Mouse (Mus musculus) embryo, embryonic 10.5 days (tissue): Measurements from ENCODE around the gene Ugt1a9.
A peak's percentile ranks its signal among the peaks of the same experiment; 100 is the strongest.
"Not testable (repeated sequence)": the region's sequence is repeated elsewhere in the genome, so short reads cannot be mapped to it uniquely, and the experiment has no call there.

ENCODE experiments used
- DNase-seq: peaks from one replicate; pipeline ENCODE4 v3.0.0-alpha.2; 2015; ENCODE audit warnings: low spot score

The Ugt1a9 gene

GRCm38 (mm10) chr1:88070495-88070894, at the start of gene Ugt1a9:
Gene Ugt1a9 (plus strand): TSS chr1:88070800.
- DNase-seq = no peak

DNA sequence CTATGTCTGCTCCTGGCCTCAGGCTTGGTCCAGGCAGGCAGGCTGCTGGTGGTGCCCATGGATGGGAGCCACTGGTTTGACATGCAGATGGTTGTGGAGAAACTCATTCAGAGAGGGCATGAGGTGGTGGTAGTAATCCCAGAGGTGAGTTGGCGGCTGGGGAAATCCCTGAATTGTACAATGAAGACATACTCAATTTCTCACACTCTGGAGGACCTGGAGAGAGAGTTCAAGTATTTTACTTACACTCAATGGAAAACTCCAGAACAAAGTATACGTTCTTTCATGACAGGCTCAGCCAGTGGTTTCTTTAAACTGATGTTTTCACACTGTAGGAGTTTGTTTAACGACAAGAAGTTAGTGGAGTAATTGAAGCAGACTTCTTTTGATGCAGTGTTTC, 45.4 kb upstream of the Ugt1a9 start:
- DNase-seq = not testable (repeated sequence)

GRCm38 (mm10) chr1:88043044-88043443, 27.6 kb upstream of the Ugt1a9 start:
- DNase-seq = not testable (repeated sequence)

- DNase-seq = not testable (repeated sequence)
Measured at GRCm38 (mm10) chr1:88044832-88045437, 25.7 kb upstream of the Ugt1a9 start.

- not testable (repeated sequence) for DNase-seq
Measured at GRCm38 (mm10) chr1:88047408-88047807, 23.2 kb upstream of the Ugt1a9 start.

- no peak for DNase-seq
Measured at GRCm38 (mm10) chr1:88055088-88055487, 15.5 kb upstream of the Ugt1a9 start, which contains the start of gene Ugt1a10. Gene Ugt1a10 (plus strand): TSS chr1:88055388.

GRCm38 (mm10) chr1:88066472-88067102, 4.0 kb upstream of the Ugt1a9 start:
- DNase-seq = not testable (repeated sequence)

GRCm38 (mm10) chr1:88070902-88071301, 302 bp downstream of the Ugt1a9 start:
- DNase-seq = no peak

DNA sequence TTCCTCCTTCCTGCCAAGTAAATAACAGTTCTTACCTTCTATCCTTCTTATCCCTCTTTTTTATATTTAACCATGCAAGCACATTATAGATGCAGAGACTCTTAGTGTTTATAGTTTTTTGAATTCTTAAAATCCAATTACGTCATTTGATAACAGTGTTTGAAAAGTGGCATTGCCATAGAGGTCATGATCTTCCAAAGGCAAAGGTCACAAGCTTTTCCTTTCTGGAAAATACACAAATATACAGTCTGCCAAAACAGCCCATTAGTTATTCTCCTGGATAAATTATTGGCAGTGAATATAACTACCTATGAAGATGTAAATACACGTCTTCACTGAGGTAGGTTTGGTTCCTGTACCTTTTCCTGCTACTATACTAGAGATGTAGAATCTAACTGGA, 3.9 kb downstream of the Ugt1a9 start:
- DNase-seq = no peak

- no peak for DNase-seq
Measured at GRCm38 (mm10) chr1:88077128-88077527, 6.5 kb downstream of the Ugt1a9 start.

GRCm38 (mm10) chr1:88081670-88082069, 11.1 kb downstream of the Ugt1a9 start:
- DNase-seq = no peak

GRCm38 (mm10) chr1:88086125-88086524, 15.5 kb downstream of the Ugt1a9 start:
- DNase-seq = no peak

GRCm38 (mm10) chr1:88087513-88087912, 16.9 kb downstream of the Ugt1a9 start, which contains the start of gene Ugt1a8:
Gene Ugt1a8 (plus strand): TSS chr1:88087813.
- no peak for DNase-seq

DNA sequence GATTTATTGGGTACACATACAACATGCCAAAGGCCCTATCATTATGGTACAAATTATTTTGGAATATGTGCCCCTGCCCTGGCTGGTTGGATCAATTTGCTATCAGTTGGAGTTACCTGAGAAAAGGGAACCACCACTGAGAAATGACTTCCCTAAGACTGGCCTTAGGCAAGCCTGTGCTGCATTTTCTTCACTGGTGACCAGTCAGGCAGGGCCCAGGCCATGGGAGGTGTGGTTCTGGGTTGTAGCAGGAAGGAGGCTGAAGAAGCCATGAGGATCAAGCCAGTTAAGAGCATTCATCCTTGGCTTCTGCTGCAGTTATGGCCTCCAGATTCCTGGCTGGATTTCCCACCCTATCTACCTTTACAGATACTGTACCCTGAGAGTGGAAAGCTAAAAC, 21.7 kb downstream of the Ugt1a9 start:
- DNase-seq = no peak

GRCm38 (mm10) chr1:88094270-88094676, 23.7 kb downstream of the Ugt1a9 start:
- peak; percentile 4 for DNase-seq

GRCm38 (mm10) chr1:88094941-88095492, 24.4 kb downstream of the Ugt1a9 start, which contains the start of gene Ugt1a7c:
Gene Ugt1a7c (plus strand): TSS chr1:88095062.
- peak; percentile 15 for DNase-seq

GRCm38 (mm10) chr1:88098546-88098945, 27.9 kb downstream of the Ugt1a9 start:
- DNase-seq = not testable (repeated sequence)

GRCm38 (mm10) chr1:88099691-88100090, 29.1 kb downstream of the Ugt1a9 start:
- not testable (repeated sequence) for DNase-seq

GRCm38 (mm10) chr1:88103019-88103418, 32.4 kb downstream of the Ugt1a9 start, which contains the start of gene Ugt1a6b:
Gene Ugt1a6b (plus strand): TSS chr1:88103252.
- not testable (repeated sequence) for DNase-seq

DNA sequence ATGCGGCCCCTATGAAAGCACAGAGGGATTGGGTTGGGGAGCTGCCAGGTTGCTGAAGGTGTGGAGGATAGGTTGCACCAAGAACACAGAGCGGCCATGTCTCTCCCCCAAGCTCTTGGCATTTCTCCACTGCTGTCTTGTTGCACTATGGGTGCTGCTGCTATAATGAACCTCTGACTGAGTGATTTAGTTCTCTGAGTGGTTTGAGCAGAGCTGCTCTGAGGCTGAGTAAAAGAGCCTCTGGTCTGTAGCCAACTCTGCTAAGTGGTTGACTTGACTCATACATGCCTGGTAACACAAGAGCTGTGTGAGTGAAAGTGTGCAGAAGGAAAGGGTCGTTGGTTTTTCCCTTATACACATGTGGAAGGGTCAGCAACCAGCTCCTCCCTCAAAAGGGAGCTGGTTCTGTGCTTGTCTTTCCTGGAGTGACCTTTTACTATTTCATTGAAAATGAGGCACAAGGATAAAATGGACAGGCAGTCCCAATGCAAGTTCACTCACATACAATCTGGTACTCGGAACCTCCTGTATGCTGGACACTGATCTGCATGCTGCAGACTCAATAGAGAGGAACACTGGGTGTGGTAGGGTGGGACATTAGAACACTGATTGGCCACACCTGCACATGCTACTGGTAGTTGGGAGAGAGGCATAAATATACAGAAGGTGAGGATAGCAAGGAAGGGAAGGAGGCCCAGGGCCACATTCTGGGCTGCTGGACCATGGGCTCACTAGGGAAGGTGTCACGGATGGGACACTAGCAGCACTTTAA, 33.3 kb downstream of the Ugt1a9 start:
- DNase-seq = not testable (repeated sequence)

- DNase-seq = no peak
Measured at GRCm38 (mm10) chr1:88104667-88105430, 34.2 kb downstream of the Ugt1a9 start.

GRCm38 (mm10) chr1:88105656-88106055, 35.1 kb downstream of the Ugt1a9 start:
- no peak for DNase-seq
